In the genomic region with DNA sequence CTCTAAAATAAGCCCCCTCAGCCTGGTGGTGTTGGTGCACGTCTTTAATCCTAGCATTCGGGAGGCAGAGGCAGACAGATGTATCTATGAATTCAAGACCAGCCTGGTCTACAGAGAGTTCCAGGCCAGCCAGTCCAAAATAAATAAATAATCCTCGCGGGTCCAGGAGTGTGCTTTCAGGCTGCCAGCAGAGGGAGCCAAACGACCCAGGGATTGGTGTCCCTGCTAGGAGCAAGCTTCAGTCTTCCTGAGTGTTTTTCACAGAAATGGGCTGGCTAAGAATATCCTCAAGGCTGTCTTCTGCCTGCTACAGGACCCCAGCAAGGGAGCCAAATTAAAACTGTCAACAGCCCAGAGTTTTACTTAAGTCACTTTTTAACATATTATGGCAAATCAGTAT, we compare ENCODE assay signal across 8 mouse cellular contexts. TPM values are rescaled to one million over a fixed set of nuclear protein-coding genes. Genes with fewer than 3 reads are reported as not detected.
DNase-seq lines count a peak whose midpoint lies in the region; ATAC-seq lines count a peak whose summit lies in the region.

No protein-coding gene starts in this region.

- peak; percentile 79 for DNase-seq in midbrain, embryonic 10.5 days (ENCODE audit: low spot score)
- peak; percentile 74 for DNase-seq in cerebellum, adult 11 months
- DNase-seq in forelimb bud, embryonic 11.5 days (ENCODE audit: low read depth, low spot score): peak; percentile 86
- peak; percentile 87 for DNase-seq in hindbrain, embryonic 14.5 days (ENCODE audit: low spot score)
- peak; percentile 57 to 69 for DNase-seq in left cerebral cortex, postnatal 36 days (ENCODE audit: low spot score in 2 of 2)
- DNase-seq in mesoderm, embryonic 11.5 days (ENCODE audit: low read depth, low spot score): peak; percentile 88
- peak; percentile 82 to 91 for DNase-seq in spleen, postnatal 10 days (ENCODE audit: low spot score in 2 of 2)

- no peak overlapping the region for H3K27ac ChIP-seq in midbrain, embryonic 10.5 days (replicated peaks)
- no peak overlapping the region for H3K27ac ChIP-seq in midbrain, embryonic 16.5 days (ENCODE audit: low read length)
- no peak overlapping the region for H3K27ac ChIP-seq in hindbrain, embryonic 14.5 days

- intact Hi-C loops in left cerebral cortex, postnatal 36 days (cut with DNase I): loop anchor here (1.0 to 5.0 kb wide), 3 partner anchors 23 to 104 kb away; a partner anchor contains a TSS

- 20% methylated on average over 5 of the region's 5 CpGs for WGBS in midbrain, embryonic 10.5 days
- WGBS in midbrain, embryonic 16.5 days: 26% methylated on average over 5 of the region's 5 CpGs
- WGBS in hindbrain, embryonic 14.5 days: 32% methylated on average over 5 of the region's 5 CpGs

- no peak overlapping the region for H3K4me3 ChIP-seq in midbrain, embryonic 10.5 days
- no peak overlapping the region for H3K4me3 ChIP-seq in midbrain, embryonic 16.5 days (ENCODE audit: low read depth, low read length)
- no peak overlapping the region for H3K4me3 ChIP-seq in hindbrain, embryonic 14.5 days (replicated peaks; ENCODE audit: low read length)

- ATAC-seq in midbrain, embryonic 16.5 days: no peak
- peak; percentile 58; the same call in 1 of the 2 replicates for ATAC-seq in hindbrain, embryonic 14.5 days (ENCODE audit: low FRiP score)

- H3K4me1 ChIP-seq in midbrain, embryonic 10.5 days: peaks cover 24% of the 10 kb centered on the region
- peaks cover 21% of the 10 kb centered on the region for H3K4me1 ChIP-seq in midbrain, embryonic 16.5 days (ENCODE audit: control insufficient read depth, insufficient read depth, low read length)
- H3K4me1 ChIP-seq in hindbrain, embryonic 14.5 days (replicated peaks; ENCODE audit: control insufficient read depth, insufficient read depth, low read length): peaks cover 16% of the 10 kb centered on the region

- peaks cover 95% of the 10 kb centered on the region for H3K36me3 ChIP-seq in midbrain, embryonic 10.5 days
- H3K36me3 ChIP-seq in midbrain, embryonic 16.5 days (ENCODE audit: control insufficient read depth, insufficient read depth, low read length): no peaks in the 10 kb centered on the region
- no peaks in the 10 kb centered on the region for H3K36me3 ChIP-seq in hindbrain, embryonic 14.5 days (replicated peaks; ENCODE audit: control insufficient read depth, insufficient read depth)

- no peak overlapping the region for H3K9ac ChIP-seq in midbrain, embryonic 16.5 days (ENCODE audit: low read depth, low read length)
- H3K9ac ChIP-seq in hindbrain, embryonic 14.5 days: no peak overlapping the region

- H3K27me3 ChIP-seq in midbrain, embryonic 10.5 days (ENCODE audit: low read depth, poor library complexity, severe bottlenecking): no peaks in the 10 kb centered on the region
- no peaks in the 10 kb centered on the region for H3K27me3 ChIP-seq in midbrain, embryonic 16.5 days (ENCODE audit: control insufficient read depth, insufficient read depth, low read depth, low read length)
- no peaks in the 10 kb centered on the region for H3K27me3 ChIP-seq in hindbrain, embryonic 14.5 days (ENCODE audit: control insufficient read depth, insufficient read depth, low read length)

- no peaks in the 10 kb centered on the region for H3K9me3 ChIP-seq in midbrain, embryonic 10.5 days (replicated peaks)
- H3K9me3 ChIP-seq in midbrain, embryonic 16.5 days (replicated peaks; ENCODE audit: control insufficient read depth, low read length, poor library complexity, severe bottlenecking): no peaks in the 10 kb centered on the region
- no peaks in the 10 kb centered on the region for H3K9me3 ChIP-seq in hindbrain, embryonic 14.5 days (ENCODE audit: control insufficient read depth, low read length)

- no peak overlapping the region for H3K4me2 ChIP-seq in midbrain, embryonic 16.5 days (ENCODE audit: low read length)
- no peak overlapping the region for H3K4me2 ChIP-seq in hindbrain, embryonic 14.5 days (replicated peaks)

RNA-seq across cellular contexts. Expression of a gene that starts 11.6 kb away (rescaled TPM):
- polyA plus RNA-seq in midbrain, embryonic 10.5 days (2016; fragmentation: Nextera tagmentation; extraction: Ambion mirVana): 6.5 and 8.1 TPM in 2 replicates
- polyA plus RNA-seq in midbrain, embryonic 16.5 days (2015; fragmentation: Nextera tagmentation; extraction: Ambion mirVana): 3.7 and 4.7 TPM in 2 replicates
- 5.5 and 8.7 TPM in 2 replicates for polyA plus RNA-seq in hindbrain, embryonic 14.5 days (2014; fragmentation: Nextera tagmentation; extraction: Ambion mirVana)
- total RNA-seq in left cerebral cortex, postnatal 36 days (2021): 1 to 10 TPM; 2.4 to 3.9 TPM

RNA-seq across cellular contexts. Expression of a gene that starts 13.8 kb away (rescaled TPM):
- polyA plus RNA-seq in midbrain, embryonic 10.5 days (2016; fragmentation: Nextera tagmentation; extraction: Ambion mirVana): 35.8 and 41.7 TPM in 2 replicates
- polyA plus RNA-seq in midbrain, embryonic 16.5 days (2015; fragmentation: Nextera tagmentation; extraction: Ambion mirVana): 10.0 and 12.6 TPM in 2 replicates
- 8.4 and 8.6 TPM in 2 replicates for polyA plus RNA-seq in hindbrain, embryonic 14.5 days (2014; fragmentation: Nextera tagmentation; extraction: Ambion mirVana)
- total RNA-seq in left cerebral cortex, postnatal 36 days (2021): 10 to 100 TPM in 1 of 2 experiments, 1 to 10 TPM in 1; 7.8 to 16.5 TPM

RNA-seq across cellular contexts. Expression of a gene that starts 19.2 kb away (rescaled TPM):
- 0.83 and 1.2 TPM in 2 replicates for polyA plus RNA-seq in midbrain, embryonic 10.5 days (2016; fragmentation: Nextera tagmentation; extraction: Ambion mirVana)
- 0.65 and 0.67 TPM in 2 replicates for polyA plus RNA-seq in midbrain, embryonic 16.5 days (2015; fragmentation: Nextera tagmentation; extraction: Ambion mirVana)
- polyA plus RNA-seq in hindbrain, embryonic 14.5 days (2014; fragmentation: Nextera tagmentation; extraction: Ambion mirVana): 1.2 and 1.3 TPM in 2 replicates
- not detected for total RNA-seq in left cerebral cortex, postnatal 36 days (2021)

RNA-seq across cellular contexts. Expression of a gene that starts 22.0 kb away (rescaled TPM):
- 29.7 and 32.1 TPM in 2 replicates for polyA plus RNA-seq in midbrain, embryonic 10.5 days (2016; fragmentation: Nextera tagmentation; extraction: Ambion mirVana)
- 16.7 and 17.6 TPM in 2 replicates for polyA plus RNA-seq in midbrain, embryonic 16.5 days (2015; fragmentation: Nextera tagmentation; extraction: Ambion mirVana)
- 16.3 and 18.1 TPM in 2 replicates for polyA plus RNA-seq in hindbrain, embryonic 14.5 days (2014; fragmentation: Nextera tagmentation; extraction: Ambion mirVana)
- 1 to 10 TPM; 4.4 to 4.9 TPM for total RNA-seq in left cerebral cortex, postnatal 36 days (2021)

RNA-seq across cellular contexts. Expression of a gene that starts 28.2 kb away (rescaled TPM):
- polyA plus RNA-seq in midbrain, embryonic 10.5 days (2016; fragmentation: Nextera tagmentation; extraction: Ambion mirVana): 20.9 and 23.0 TPM in 2 replicates
- 90.2 and 121 TPM in 2 replicates for polyA plus RNA-seq in midbrain, embryonic 16.5 days (2015; fragmentation: Nextera tagmentation; extraction: Ambion mirVana)
- polyA plus RNA-seq in hindbrain, embryonic 14.5 days (2014; fragmentation: Nextera tagmentation; extraction: Ambion mirVana): 16.7 and 20.0 TPM in 2 replicates
- 100 to 1,000 TPM; 353 to 360 TPM for total RNA-seq in left cerebral cortex, postnatal 36 days (2021)
